Mouse (Mus musculus): Measurements from ENCODE around the gene Tpp1.

Tpp1 gene

GRCm38 (mm10) chr7:105751491-105752433 is at the start of gene Tpp1:
Tpp1 (minus strand) TSS chr7:105752235.
- peak; percentile 5; the same call in 1 of the 2 replicates for TF ChIP-seq GATA4 (IDR thresholded peaks at IDR 0.05; ENCODE audit: insufficient replicate concordance, low read length)

- TF ChIP-seq GATA4 (IDR thresholded peaks at IDR 0.05; ENCODE audit: insufficient replicate concordance, low read length), result no peak
Observed at GRCm38 (mm10) chr7:105796972-105797371, 44.9 kb upstream of the Tpp1 start.

GRCm38 (mm10) chr7:105795759-105796366 is 43.8 kb upstream of the Tpp1 start:
- no peak for TF ChIP-seq GATA4 (IDR thresholded peaks at IDR 0.05; ENCODE audit: insufficient replicate concordance, low read length)

- TF ChIP-seq GATA4 (IDR thresholded peaks at IDR 0.05; ENCODE audit: insufficient replicate concordance, low read length), result no peak
Observed at GRCm38 (mm10) chr7:105793701-105794100, 41.7 kb upstream of the Tpp1 start.

GRCm38 (mm10) chr7:105791147-105791546 is 39.1 kb upstream of the Tpp1 start:
- TF ChIP-seq GATA4 (IDR thresholded peaks at IDR 0.05; ENCODE audit: insufficient replicate concordance, low read length), result no peak

- TF ChIP-seq GATA4 (IDR thresholded peaks at IDR 0.05; ENCODE audit: insufficient replicate concordance, low read length), result no peak
Observed at GRCm38 (mm10) chr7:105787285-105788140, 35.5 kb upstream of the Tpp1 start, which contains the start of gene Dchs1. Dchs1 (minus strand) TSS chr7:105787654.

- no peak for TF ChIP-seq GATA4 (IDR thresholded peaks at IDR 0.05; ENCODE audit: insufficient replicate concordance, low read length)
Observed at GRCm38 (mm10) chr7:105786506-105787284, 34.7 kb upstream of the Tpp1 start.

- TF ChIP-seq GATA4 (IDR thresholded peaks at IDR 0.05; ENCODE audit: insufficient replicate concordance, low read length), result no peak
Observed at GRCm38 (mm10) chr7:105784556-105784955, 32.5 kb upstream of the Tpp1 start.

GRCm38 (mm10) chr7:105783861-105784260 is 31.8 kb upstream of the Tpp1 start:
- TF ChIP-seq GATA4 (IDR thresholded peaks at IDR 0.05; ENCODE audit: insufficient replicate concordance, low read length), result no peak

- peak; percentile 35; the same call in 1 of the 2 replicates for TF ChIP-seq GATA4 (IDR thresholded peaks at IDR 0.05; ENCODE audit: insufficient replicate concordance, low read length)
Observed at GRCm38 (mm10) chr7:105778553-105779265, 26.7 kb upstream of the Tpp1 start.

GRCm38 (mm10) chr7:105777797-105778552 is 25.9 kb upstream of the Tpp1 start:
- TF ChIP-seq GATA4 (IDR thresholded peaks at IDR 0.05; ENCODE audit: insufficient replicate concordance, low read length), result no peak

GRCm38 (mm10) chr7:105777316-105777715 is 25.3 kb upstream of the Tpp1 start:
- TF ChIP-seq GATA4 (IDR thresholded peaks at IDR 0.05; ENCODE audit: insufficient replicate concordance, low read length), result no peak

GRCm38 (mm10) chr7:105776026-105776425 is 24.0 kb upstream of the Tpp1 start:
- TF ChIP-seq GATA4 (IDR thresholded peaks at IDR 0.05; ENCODE audit: insufficient replicate concordance, low read length), result no peak

All from liver, adult (tissue).